Mouse (Mus musculus) limb, embryonic 14.5 days (tissue): ENCODE results near the gene Reep6. TPM values are rescaled to one million over a fixed set of nuclear protein-coding genes. Genes with fewer than 3 reads are reported as not detected.
"Not testable (repeated sequence)": the region's sequence is repeated elsewhere in the genome, so short reads cannot be mapped to it uniquely, and the experiment has no call there.

ENCODE experiments used
- ATAC-seq: fragments of 200-750 bp; cut with Nextera tagmentation; 2 replicates; pipeline ENCODE4 v1.8.0; 2017; ENCODE audit warnings: low read depth, moderate number of reproducible peaks, moderate TSS enrichment; ENCODE audit not compliant: low FRiP score
- DNase-seq: peaks from one replicate; pipeline ENCODE4 v3.0.0-alpha.2; 2015; ENCODE audit warnings: low spot score
- H3K27ac ChIP-seq: fragments of 300-500 bp; sonication (generic); replicated peaks from 2 replicates; pipeline ENCODE4 v1.5.1; 2014; ENCODE audit warnings: low read depth, mild to moderate bottlenecking, low read length, moderate library complexity, mixed read lengths
- H3K27me3 ChIP-seq: fragments of 300-500 bp; sonication (generic); 2 replicates; pipeline ENCODE4 v1.6.1; 2014; ENCODE audit warnings: low read length, mixed read lengths; ENCODE audit not compliant: control insufficient read depth, insufficient read depth
- H3K36me3 ChIP-seq: fragments of 300-500 bp; sonication (generic); 2 replicates; pipeline ENCODE4 v1.6.1; 2014; ENCODE audit warnings: mild to moderate bottlenecking, low read length, moderate library complexity, mixed read lengths; ENCODE audit not compliant: control insufficient read depth, insufficient read depth
- H3K4me1 ChIP-seq: fragments of 300-500 bp; sonication (generic); 2 replicates; pipeline ENCODE4 v1.6.1; 2014; ENCODE audit warnings: antibody characterized with exemption, low read length, mixed read lengths; ENCODE audit not compliant: control insufficient read depth, insufficient read depth
- H3K4me2 ChIP-seq: fragments of 300-500 bp; sonication (generic); replicated peaks from 2 replicates; pipeline ENCODE4 v1.6.1; 2014; ENCODE audit warnings: low read depth, mild to moderate bottlenecking, low read length, moderate library complexity; ENCODE audit not compliant: severe bottlenecking
- H3K4me3 ChIP-seq: fragments of 300-500 bp; sonication (generic); replicated peaks from 2 replicates; pipeline ENCODE4 v1.5.1; 2014; ENCODE audit warnings: low read length
- H3K9ac ChIP-seq: fragments of 300-500 bp; sonication (generic); 2 replicates; pipeline ENCODE4 v1.6.1; 2014; ENCODE audit warnings: mild to moderate bottlenecking, low read depth, low read length, moderate library complexity; ENCODE audit not compliant: severe bottlenecking
- H3K9me3 ChIP-seq: fragments of 300-500 bp; sonication (generic); 2 replicates; pipeline ENCODE4 v1.6.1; 2016; ENCODE audit warnings: low read length; ENCODE audit not compliant: control insufficient read depth
- POLR2A ChIP-seq: fragments of 200-500 bp; IDR thresholded peaks from 2 replicates; pipeline ENCODE4 v1.8.0; 2012; ENCODE audit warnings: inconsistent platforms, mild to moderate bottlenecking, moderate library complexity, borderline replicate concordance; ENCODE audit not compliant: insufficient read depth, insufficient read length; ENCODE audit errors: extremely low read depth
- WGBS: fragments of 180-500 bp; shearing (Covaris S2); extraction: QIAGEN DNeasy Blood & Tissue Kit; methylation state at CpG from one replicate; pipeline ENCODE4 v1.1.7; 2014; 5-methylcytosine and 5-hydroxymethylcytosine counted together
- polyA plus RNA-seq, 2 experiments: library from polyadenylated mRNA; depleted of rRNA in 1 of 2; stranded (reverse) in 1 of 2; unstranded in 1 of 2; fragments of >200 nt; fragmentation: Nextera tagmentation in 1 of 2; extraction: Ambion mirVana in 1 of 2; gene quantifications; 2 replicates each; pipeline versions ENCODE4 v1.2.1 to v1.2.3; 2012 to 2014

The Reep6 gene
- polyA plus RNA-seq, 2 experiments, result 3.9 to 10.5 TPM

DNA sequence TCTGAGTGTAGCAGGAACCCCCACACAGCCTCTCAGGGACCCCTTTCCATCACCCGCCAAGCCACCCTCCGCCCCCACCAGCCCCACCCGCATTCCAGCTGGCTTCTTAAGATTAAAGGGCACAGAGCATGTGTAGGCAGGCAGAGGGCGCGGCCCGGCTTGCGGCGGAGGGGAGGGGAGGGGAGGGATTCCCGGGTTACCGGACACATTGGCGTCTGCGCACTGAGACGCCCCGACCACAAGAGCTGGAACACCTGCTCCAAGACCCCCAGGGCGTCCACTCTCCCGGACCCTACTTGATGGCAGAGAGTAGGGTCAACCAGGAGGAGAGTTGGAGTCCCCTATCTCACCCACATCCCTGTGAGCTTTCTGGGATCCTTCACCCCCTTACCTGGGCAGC, 15.4 kb downstream of the Reep6 start:
- 0 out of 2 replicates have a peak overlapping the region, but pooled peaks have one; percentile 4 for H3K4me3 ChIP-seq
- no peak overlapping the region for H3K27ac ChIP-seq
- ATAC-seq (no peak), DNase-seq (no peak)
- H3K4me2 ChIP-seq, result peak overlapping the region; percentile 6; the same call in 1 of the 2 replicates
- peaks cover 99% of the 10 kb centered on the region for H3K27me3 ChIP-seq
- no peak for TF ChIP-seq POLR2A
- H3K36me3 ChIP-seq, result no peaks in the 10 kb centered on the region
- H3K4me1 ChIP-seq, result peaks cover 26% of the 10 kb centered on the region
- no peak overlapping the region for H3K9ac ChIP-seq
- H3K9me3 ChIP-seq, result no peaks in the 10 kb centered on the region
- 3% methylated on average over 15 of the region's 16 CpGs for WGBS

DNA sequence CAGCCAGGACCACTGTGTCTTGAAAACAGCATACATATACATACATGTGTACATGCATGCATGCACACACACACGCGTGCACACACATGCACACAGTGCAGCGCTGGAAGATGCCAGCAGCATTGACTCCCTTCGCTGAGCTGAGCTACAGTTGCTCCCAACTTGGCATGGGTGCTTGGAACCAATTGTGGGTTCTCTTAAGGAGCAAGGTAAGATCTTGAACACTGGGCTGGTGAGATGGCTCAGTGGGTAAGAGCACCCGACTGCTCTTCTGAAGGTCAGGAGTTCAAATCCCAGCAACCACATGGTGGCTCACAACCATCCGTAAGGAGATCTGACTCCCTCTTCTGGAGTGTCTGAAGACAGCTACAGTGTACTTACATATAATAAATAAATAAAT, 16.2 kb downstream of the Reep6 start:
- not testable (repeated sequence) for H3K27ac ChIP-seq

DNA sequence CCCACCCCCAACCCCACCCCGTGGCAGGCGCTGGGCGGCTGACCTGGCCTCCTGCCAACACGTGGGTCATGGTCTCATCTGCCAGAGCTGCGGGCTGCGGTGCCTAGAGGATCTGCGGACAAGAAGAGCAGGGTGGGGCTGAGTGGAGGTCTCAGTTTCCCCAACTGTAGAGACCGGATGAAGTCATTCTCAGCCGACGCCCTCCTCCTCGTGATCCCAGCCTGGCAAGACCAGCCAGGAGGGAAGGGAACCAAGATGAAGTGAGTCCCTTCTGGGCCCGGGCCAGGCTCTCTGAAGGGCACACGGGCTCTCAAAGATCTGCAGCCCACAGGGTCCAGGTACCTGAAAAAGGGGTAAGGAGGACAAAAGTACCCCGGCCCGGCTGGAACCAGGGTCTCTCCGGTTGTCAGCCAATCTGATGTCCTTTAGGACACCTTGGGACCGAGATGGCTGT, 17.8 kb downstream of the Reep6 start:
- no peak overlapping the region for H3K27ac ChIP-seq
- no peak for DNase-seq
- no peak for ATAC-seq
- H3K36me3 ChIP-seq, result no peaks in the 10 kb centered on the region
- peaks cover 98% of the 10 kb centered on the region for H3K27me3 ChIP-seq
- peaks cover 20% of the 10 kb centered on the region for H3K4me1 ChIP-seq
- peak overlapping the region; percentile 29 for H3K4me3 ChIP-seq
- no peaks in the 10 kb centered on the region for H3K9me3 ChIP-seq
- 0 out of 2 replicates have a peak overlapping the region, but pooled peaks have one; percentile 45 for H3K4me2 ChIP-seq
- TF ChIP-seq POLR2A, result no peak
- 15% methylated on average over 14 of the region's 17 CpGs for WGBS
- 0 out of 2 replicates have a peak overlapping the region, but pooled peaks have one; percentile 25 for H3K9ac ChIP-seq

More for the DNA sequence above, 16.2 kb downstream of the Reep6 start:
- not testable (repeated sequence) for H3K4me3 ChIP-seq, DNase-seq, H3K9me3 ChIP-seq, H3K36me3 ChIP-seq, H3K4me2 ChIP-seq, H3K9ac ChIP-seq, ATAC-seq
- Histone ChIP-seq H3K27me3 (peaks cover 98% of the 10 kb centered on the region), H3K4me1 (peaks cover 23% of the 10 kb centered on the region)
- WGBS, result 69% methylated on average over 5 of the region's 6 CpGs

DNA sequence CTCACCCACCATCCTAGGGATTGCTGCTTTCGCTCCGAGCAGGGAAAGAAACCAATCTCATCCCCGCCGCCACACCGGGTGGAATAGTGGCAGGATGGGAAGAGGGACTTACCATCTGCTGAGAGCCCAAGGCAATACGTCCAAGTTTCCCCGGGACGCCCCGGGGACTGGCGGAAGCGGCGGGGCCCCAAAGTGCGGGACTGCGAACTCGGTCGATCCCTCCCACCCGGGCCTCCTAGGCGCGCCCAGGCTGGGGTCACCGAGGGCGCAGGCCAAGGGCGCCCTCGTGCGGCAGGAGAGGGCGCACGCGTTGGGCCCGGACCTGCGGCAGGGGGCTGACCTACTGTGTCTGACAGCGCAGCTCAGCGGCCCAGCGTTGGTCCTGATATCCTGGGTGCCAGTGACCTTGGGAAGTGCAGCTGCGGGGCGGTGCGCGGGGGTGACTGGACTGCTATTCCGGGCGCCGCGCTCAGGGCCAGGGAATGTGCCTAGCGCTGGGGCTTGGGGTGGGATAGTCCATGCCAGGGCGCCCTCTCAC, 18.6 kb downstream of the Reep6 start, which contains the start of gene Adamtsl5:
Gene Adamtsl5, minus strand, starts transcription at position 169 of the 538 bp plus-strand sequence.
- Histone ChIP-seq H3K9me3 (no peaks in the 10 kb centered on the region), H3K27ac (no peak within 1 kb of the TSS), H3K36me3 (no peaks in the 10 kb centered on the region), H3K4me3 (peak within 1 kb of the TSS; percentile 29), H3K4me2 (peak within 1 kb of the TSS; percentile 45), H3K4me1 (peaks cover 13% of the 10 kb centered on the region), H3K27me3 (peaks cover 98% of the 10 kb centered on the region), H3K9ac (peak within 1 kb of the TSS; percentile 25; the same call in 1 of the 2 replicates)
- under 1% methylated on average over 32 of the region's 42 CpGs for WGBS
- ATAC-seq (peak; percentile 36), DNase-seq (no peak)
- no peak for TF ChIP-seq POLR2A

DNA sequence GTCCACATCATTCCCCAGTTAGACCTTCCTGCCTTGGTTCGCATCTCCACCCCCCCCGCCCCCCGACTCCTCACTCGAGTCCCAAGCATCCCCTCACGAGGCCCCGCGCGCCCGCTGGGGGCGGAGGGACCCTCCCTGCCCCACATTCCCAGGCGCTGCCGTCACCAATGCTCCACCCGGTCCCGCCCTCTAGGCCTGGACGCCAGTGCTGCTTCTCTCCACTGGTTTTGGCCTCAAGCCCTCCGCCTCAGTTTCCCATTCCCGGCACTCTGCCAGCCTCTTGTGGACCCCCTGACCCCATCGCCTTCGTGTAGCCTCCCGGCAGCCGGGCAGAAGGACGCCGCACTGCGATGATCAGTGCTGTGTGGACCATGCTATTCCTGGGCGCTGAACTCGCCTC, 19.2 kb downstream of the Reep6 start:
- no peaks in the 10 kb centered on the region for H3K36me3 ChIP-seq
- no peak overlapping the region for H3K9ac ChIP-seq
- no peak for ATAC-seq

More for the DNA sequence above, 19.2 kb downstream of the Reep6 start:
- peaks cover 13% of the 10 kb centered on the region for H3K4me1 ChIP-seq
- peak overlapping the region; percentile 45 for H3K4me2 ChIP-seq
- H3K27ac ChIP-seq, result no peak overlapping the region
- peak overlapping the region; percentile 29 for H3K4me3 ChIP-seq
- peaks cover 95% of the 10 kb centered on the region for H3K27me3 ChIP-seq
- H3K9me3 ChIP-seq, result no peaks in the 10 kb centered on the region
- DNase-seq, result no peak
- WGBS, result 18% methylated on average over 26 of the region's 26 CpGs
- TF ChIP-seq POLR2A, result no peak
